Mouse (Mus musculus) MN1 (cell line): ENCODE measurements at regions not wholly inside any gene's neighbourhood (a gene's known extent, or its start where the extent isn't known, plus 50 kb on each side); places are given as distances from the start of the nearest gene placed in this dataset.

Source experiments
- DNase-seq: peaks from one replicate; pipeline ENCODE4 v3.0.0-alpha.2; 2016; ENCODE audit warnings: low spot score

- DNase-seq: no peak
Measured at GRCm38 (mm10) chr9:49954601-49955000, 155.9 kb upstream of the Ncam1 start.

- peak; percentile 27 for DNase-seq
Measured at GRCm38 (mm10) chr9:49950321-49950720, 151.6 kb upstream of the Ncam1 start.

GRCm38 (mm10) chr9:49948546-49948945 is 149.8 kb upstream of the Ncam1 start:
- DNase-seq: no peak

GRCm38 (mm10) chr9:49946857-49947256 is 148.1 kb upstream of the Ncam1 start:
- no peak for DNase-seq

- DNase-seq: peak; percentile 49
Measured at GRCm38 (mm10) chr9:49935555-49936376, 137.0 kb upstream of the Ncam1 start.

GRCm38 (mm10) chr9:49928041-49928656 is 129.4 kb upstream of the Ncam1 start:
- DNase-seq: no peak

GRCm38 (mm10) chr9:49927281-49927680 is 128.6 kb upstream of the Ncam1 start:
- no peak for DNase-seq

GRCm38 (mm10) chr9:49925796-49926195 is 127.1 kb upstream of the Ncam1 start:
- no peak for DNase-seq

- DNase-seq: peak; percentile 85
Measured at GRCm38 (mm10) chr9:49923981-49924501, 125.3 kb upstream of the Ncam1 start.

- peak; percentile 64 for DNase-seq
Measured at GRCm38 (mm10) chr9:49922770-49923169, 124.0 kb upstream of the Ncam1 start.

GRCm38 (mm10) chr9:49922162-49922561 is 123.4 kb upstream of the Ncam1 start:
- DNase-seq: no peak

- DNase-seq: no peak
Measured at GRCm38 (mm10) chr9:49921306-49921705, 122.6 kb upstream of the Ncam1 start.

- DNase-seq: no peak
Measured at GRCm38 (mm10) chr9:49915046-49915719, 116.5 kb upstream of the Ncam1 start.

- no peak for DNase-seq
Measured at GRCm38 (mm10) chr9:49913677-49914076, 115.0 kb upstream of the Ncam1 start.

GRCm38 (mm10) chr9:49912306-49912705 is 113.6 kb upstream of the Ncam1 start:
- no peak for DNase-seq

- DNase-seq: peak; percentile 22
Measured at GRCm38 (mm10) chr9:49906306-49906705, 107.6 kb upstream of the Ncam1 start.

- no peak for DNase-seq
Measured at GRCm38 (mm10) chr9:49905703-49906102, 107.0 kb upstream of the Ncam1 start.

- no peak for DNase-seq
Measured at GRCm38 (mm10) chr9:49898947-49899346, 100.2 kb upstream of the Ncam1 start.

- DNase-seq: peak; percentile 92
Measured at GRCm38 (mm10) chr9:49884516-49885343, 86.0 kb upstream of the Ncam1 start.

GRCm38 (mm10) chr9:49879361-49880128 is 80.8 kb upstream of the Ncam1 start:
- no peak for DNase-seq

- no peak for DNase-seq
Measured at GRCm38 (mm10) chr9:49874881-49875280, 76.2 kb upstream of the Ncam1 start.
